Mouse (Mus musculus) liver, postnatal 0 days (tissue): ENCODE data around the gene Actb.

Experiments
- CTCF ChIP-seq: sonication (generic); IDR thresholded peaks from 2 replicates; pipeline ENCODE4 v1.5.1; 2016; ENCODE audit warnings: antibody characterized with exemption, low read depth
- EP300 ChIP-seq: IDR thresholded peaks from 2 replicates; pipeline ENCODE4 v1.6.1; 2016; ENCODE audit warnings: antibody characterized with exemption, low read depth, mild to moderate bottlenecking

GRCm38 (mm10) chr5:142905038-142905695 lies 1.4 kb downstream of the Actb start:
- TF ChIP-seq CTCF = no peak
- no peak for TF ChIP-seq EP300
